Mouse (Mus musculus): ENCODE data around the gene Dlg2. TPM values are rescaled to one million over a fixed set of nuclear protein-coding genes. Genes with fewer than 3 reads are reported as not detected.

The Dlg2 gene
- total and polyA plus RNA-seq, 3 experiments, result 0.72 to 1.9 (median 1.7) TPM

DNA sequence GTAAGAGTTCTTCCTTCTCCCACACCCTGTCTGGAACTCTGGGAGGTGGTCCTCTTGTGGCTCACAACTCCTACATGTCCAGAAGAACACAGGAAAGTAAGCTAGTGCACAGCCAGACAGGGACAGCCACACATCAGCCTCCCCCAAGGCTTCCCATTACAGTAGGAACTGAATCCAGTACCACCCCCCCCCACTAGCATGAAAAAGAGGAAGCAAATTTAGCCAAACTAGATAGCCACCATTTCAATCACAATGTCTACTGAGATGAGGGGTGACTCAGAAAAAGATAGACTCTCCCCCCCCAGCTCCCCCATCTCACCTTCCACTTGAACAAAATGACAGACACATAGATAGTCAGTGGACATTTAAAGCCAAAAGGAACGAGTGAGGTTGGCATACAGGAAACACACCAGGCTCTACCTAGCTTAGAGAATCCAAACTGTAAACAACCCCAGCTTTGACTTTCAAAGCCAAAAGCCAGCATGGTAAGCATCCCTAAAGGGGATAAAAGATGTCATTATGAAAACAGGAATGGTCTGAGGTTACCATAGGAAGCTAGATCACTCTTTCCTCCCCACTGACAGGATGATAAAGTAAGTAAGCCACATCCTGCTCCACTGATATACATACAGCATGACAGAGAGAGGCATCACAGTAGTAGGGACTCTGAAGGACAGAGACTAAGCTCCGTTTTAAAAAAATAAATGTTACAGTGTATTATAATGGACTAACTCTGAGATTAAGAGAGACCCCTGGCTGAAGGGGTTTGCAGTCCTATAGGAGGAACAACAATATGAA, 1986.8 kb downstream of the Dlg2 start:
- no peak for DNase-seq
- H3K4me3 ChIP-seq, result no peak overlapping the region
- no peak overlapping the region for H3K9ac ChIP-seq (ENCODE audit: low read depth, low read length)
- no peak overlapping the region for H3K27ac ChIP-seq
- H3K36me3 ChIP-seq (ENCODE audit: control insufficient read depth, insufficient read depth, low read length), result no peaks in the 10 kb centered on the region
- no peaks in the 10 kb centered on the region for H3K4me1 ChIP-seq (ENCODE audit: control insufficient read depth, insufficient read depth, low read length)
- intact Hi-C loops (cut with DNase I), result no loop called here
- WGBS, result 26% methylated on average over 2 of the region's 2 CpGs
- H3K27me3 ChIP-seq (ENCODE audit: control insufficient read depth, insufficient read depth, low read length), result no peaks in the 10 kb centered on the region
- H3K79me2 ChIP-seq (replicated peaks; ENCODE audit: control insufficient read depth, insufficient read depth, low read length), result no peaks in the 10 kb centered on the region
- TF ChIP-seq CTCF (IDR thresholded peaks at IDR 0.05), result no peak

DNA sequence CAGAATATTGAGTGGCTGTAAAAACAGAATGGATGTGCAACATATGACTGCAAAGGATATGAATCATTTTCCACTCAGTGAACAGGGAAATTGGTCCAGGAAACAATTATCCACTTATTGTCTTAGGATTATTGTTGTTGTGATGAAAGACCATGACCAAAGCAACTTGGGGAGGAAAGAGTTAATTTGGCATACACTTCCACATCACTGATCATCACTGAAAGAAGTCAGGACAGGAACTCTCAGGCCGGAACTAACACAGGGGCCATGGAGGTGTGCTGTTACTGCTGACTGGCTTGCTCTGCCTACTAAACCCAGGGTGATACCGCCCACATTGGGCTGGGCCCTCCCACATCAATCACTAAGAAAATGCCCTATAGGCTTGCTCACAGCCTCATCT, 1987.8 kb downstream of the Dlg2 start:
- Histone ChIP-seq H3K27me3 (ENCODE audit: control insufficient read depth, insufficient read depth, low read length) (no peaks in the 10 kb centered on the region), H3K4me1 (ENCODE audit: control insufficient read depth, insufficient read depth, low read length) (no peaks in the 10 kb centered on the region), H3K36me3 (ENCODE audit: control insufficient read depth, insufficient read depth, low read length) (no peaks in the 10 kb centered on the region), H3K4me3 (no peak overlapping the region), H3K79me2 (replicated peaks; ENCODE audit: control insufficient read depth, insufficient read depth, low read length) (no peaks in the 10 kb centered on the region), H3K27ac (no peak overlapping the region), H3K9ac (ENCODE audit: low read depth, low read length) (no peak overlapping the region)
- TF ChIP-seq POLR2A (IDR thresholded peaks at IDR 0.05; ENCODE audit: insufficient read depth, low read depth, low read length) (no peak), EP300 (IDR thresholded peaks at IDR 0.05; ENCODE audit: insufficient read depth, low read depth, low read length) (no peak), CTCF (IDR thresholded peaks at IDR 0.05) (no peak)
- intact Hi-C loops (cut with DNase I), result no loop called here
- 72% methylated on average over 2 of the region's 2 CpGs for WGBS
- DNase-seq, result no peak

DNA sequence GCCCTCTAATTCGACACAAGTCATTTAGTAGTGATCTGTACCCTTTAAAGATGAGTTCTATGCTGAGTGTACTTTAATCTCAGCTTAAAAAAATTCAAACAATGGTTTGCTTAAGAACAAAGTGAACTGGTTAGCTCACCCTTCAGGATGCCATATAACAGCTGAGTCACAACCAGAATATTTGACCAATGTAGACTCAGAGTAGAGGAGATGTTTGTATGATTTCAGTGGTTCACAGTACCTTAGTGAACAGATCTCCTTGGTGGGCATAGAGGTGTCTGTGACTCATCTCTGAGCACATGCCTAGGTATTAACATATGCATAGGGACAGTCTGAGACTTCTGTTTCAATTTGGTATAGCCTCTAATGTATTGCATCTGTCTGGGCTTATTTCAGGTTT, 2002.7 kb downstream of the Dlg2 start:
- DNase-seq, result no peak
- Histone ChIP-seq H3K9ac (ENCODE audit: low read depth, low read length) (no peak overlapping the region), H3K4me1 (ENCODE audit: control insufficient read depth, insufficient read depth, low read length) (no peaks in the 10 kb centered on the region), H3K36me3 (ENCODE audit: control insufficient read depth, insufficient read depth, low read length) (no peaks in the 10 kb centered on the region), H3K27ac (no peak overlapping the region), H3K27me3 (ENCODE audit: control insufficient read depth, insufficient read depth, low read length) (no peaks in the 10 kb centered on the region), H3K79me2 (replicated peaks; ENCODE audit: control insufficient read depth, insufficient read depth, low read length) (no peaks in the 10 kb centered on the region), H3K4me3 (no peak overlapping the region)
- intact Hi-C loops (cut with DNase I), result no loop called here
- 53% methylated on average over 1 of the region's 1 CpGs for WGBS
- TF ChIP-seq CTCF (IDR thresholded peaks at IDR 0.05) (no peak), EP300 (IDR thresholded peaks at IDR 0.05; ENCODE audit: insufficient read depth, low read depth, low read length) (no peak), POLR2A (IDR thresholded peaks at IDR 0.05; ENCODE audit: insufficient read depth, low read depth, low read length) (no peak)

DNA sequence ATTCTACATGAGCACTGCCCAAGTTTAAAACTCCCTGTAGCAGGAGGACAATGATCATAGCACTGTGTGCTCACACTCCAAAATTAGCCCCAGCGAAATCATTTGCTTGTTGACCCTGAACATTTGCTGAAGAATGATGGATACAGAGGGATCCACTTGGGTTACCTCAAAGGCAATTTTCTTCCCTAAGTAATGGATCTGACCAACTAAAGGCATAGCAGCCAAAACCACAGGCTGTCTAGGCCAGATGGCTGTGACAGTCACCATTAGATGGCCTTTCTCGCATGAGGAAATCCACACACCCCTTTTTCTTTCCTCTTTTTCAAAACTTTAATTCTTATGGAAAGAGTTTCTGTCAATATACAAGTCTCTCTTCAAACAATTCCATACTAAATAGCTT, 2003.3 kb downstream of the Dlg2 start:
- no peaks in the 10 kb centered on the region for H3K79me2 ChIP-seq (replicated peaks; ENCODE audit: control insufficient read depth, insufficient read depth, low read length)
- intact Hi-C loops (cut with DNase I), result no loop called here
- no peaks in the 10 kb centered on the region for H3K36me3 ChIP-seq (ENCODE audit: control insufficient read depth, insufficient read depth, low read length)
- WGBS, result 81% methylated on average over 2 of the region's 2 CpGs
- no peaks in the 10 kb centered on the region for H3K4me1 ChIP-seq (ENCODE audit: control insufficient read depth, insufficient read depth, low read length)
- H3K27me3 ChIP-seq (ENCODE audit: control insufficient read depth, insufficient read depth, low read length), result no peaks in the 10 kb centered on the region
- no peak for DNase-seq
- no peak overlapping the region for H3K27ac ChIP-seq
- no peak overlapping the region for H3K4me3 ChIP-seq
- no peak for TF ChIP-seq EP300 (IDR thresholded peaks at IDR 0.05; ENCODE audit: insufficient read depth, low read depth, low read length)
- no peak for TF ChIP-seq CTCF (IDR thresholded peaks at IDR 0.05)
- TF ChIP-seq POLR2A (IDR thresholded peaks at IDR 0.05; ENCODE audit: insufficient read depth, low read depth, low read length), result no peak
- H3K9ac ChIP-seq (ENCODE audit: low read depth, low read length), result no peak overlapping the region

DNA sequence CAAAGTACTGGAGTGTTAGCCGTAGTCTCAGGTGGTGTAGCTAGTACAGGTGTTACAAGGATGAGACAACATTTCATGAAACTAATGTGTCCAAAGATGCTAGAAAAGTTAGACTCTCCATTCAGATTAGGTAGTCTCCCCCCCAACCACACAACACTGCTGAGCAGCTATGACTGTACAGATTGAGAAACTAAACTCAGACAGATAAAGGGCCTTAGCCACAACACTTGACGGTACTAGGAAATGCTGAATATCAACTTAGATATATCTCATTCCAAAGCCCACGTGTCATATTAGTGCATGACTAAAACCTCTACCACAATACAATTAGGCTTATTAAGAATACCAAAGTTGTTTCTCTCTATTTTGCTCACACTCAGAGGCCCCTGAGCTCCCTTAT, 2006.9 kb downstream of the Dlg2 start:
- intact Hi-C loops (cut with DNase I), result no loop called here
- 62% methylated on average over 3 of the region's 3 CpGs for WGBS
- Histone ChIP-seq H3K36me3 (ENCODE audit: control insufficient read depth, insufficient read depth, low read length) (no peaks in the 10 kb centered on the region), H3K4me1 (ENCODE audit: control insufficient read depth, insufficient read depth, low read length) (no peaks in the 10 kb centered on the region), H3K4me3 (no peak overlapping the region), H3K27me3 (ENCODE audit: control insufficient read depth, insufficient read depth, low read length) (no peaks in the 10 kb centered on the region), H3K27ac (no peak overlapping the region), H3K9ac (ENCODE audit: low read depth, low read length) (no peak overlapping the region), H3K79me2 (replicated peaks; ENCODE audit: control insufficient read depth, insufficient read depth, low read length) (no peaks in the 10 kb centered on the region)
- no peak for DNase-seq
- TF ChIP-seq CTCF (IDR thresholded peaks at IDR 0.05), result no peak
- TF ChIP-seq EP300 (IDR thresholded peaks at IDR 0.05; ENCODE audit: insufficient read depth, low read depth, low read length), result no peak
- TF ChIP-seq POLR2A (IDR thresholded peaks at IDR 0.05; ENCODE audit: insufficient read depth, low read depth, low read length), result no peak

DNA sequence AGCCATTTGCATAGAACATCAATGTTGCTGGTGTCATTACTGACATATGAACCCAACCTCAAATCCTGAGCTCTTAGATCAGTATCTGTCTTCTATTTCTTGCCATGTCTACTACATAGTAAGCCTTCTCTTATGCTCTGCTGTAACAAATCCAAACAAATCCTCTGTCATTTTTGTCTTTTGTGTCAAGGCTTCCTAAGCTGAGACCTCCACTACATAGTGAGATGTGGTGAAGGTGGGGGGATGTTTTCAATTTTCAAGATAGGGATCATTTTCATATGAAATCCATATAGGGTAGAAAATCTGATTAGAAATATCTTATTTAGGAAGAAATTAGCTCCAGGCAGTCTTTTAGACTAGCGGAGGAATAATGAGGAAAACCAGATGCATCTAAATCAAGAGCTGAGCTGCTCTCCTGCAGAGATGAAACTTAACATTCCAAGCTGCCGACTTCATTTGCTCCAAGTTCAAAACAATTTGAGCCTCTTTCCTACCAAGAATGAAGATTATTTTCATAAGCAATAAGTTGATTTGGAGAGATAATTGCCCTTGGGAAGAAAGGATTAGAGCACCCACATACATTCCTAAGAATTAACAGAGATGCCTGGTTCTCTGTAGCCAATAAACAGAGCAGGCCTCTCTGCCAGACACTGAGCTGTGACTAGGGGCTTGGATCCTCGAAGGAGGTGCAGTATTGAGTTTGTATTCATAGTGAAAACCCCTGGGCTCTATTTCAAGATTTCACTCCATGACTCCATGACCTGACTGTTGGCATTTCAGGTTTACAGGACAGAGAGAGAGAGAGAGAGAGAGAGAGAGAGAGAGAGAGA, 2009.6 kb downstream of the Dlg2 start:
- 35% methylated on average over 3 of the region's 3 CpGs for WGBS
- Histone ChIP-seq H3K4me1 (ENCODE audit: control insufficient read depth, insufficient read depth, low read length) (no peaks in the 10 kb centered on the region), H3K27ac (no peak overlapping the region), H3K9ac (ENCODE audit: low read depth, low read length) (no peak overlapping the region), H3K79me2 (replicated peaks; ENCODE audit: control insufficient read depth, insufficient read depth, low read length) (no peaks in the 10 kb centered on the region), H3K4me3 (no peak overlapping the region), H3K36me3 (ENCODE audit: control insufficient read depth, insufficient read depth, low read length) (no peaks in the 10 kb centered on the region), H3K27me3 (ENCODE audit: control insufficient read depth, insufficient read depth, low read length) (no peaks in the 10 kb centered on the region)
- intact Hi-C loops (cut with DNase I), result no loop called here
- no peak for TF ChIP-seq EP300 (IDR thresholded peaks at IDR 0.05; ENCODE audit: insufficient read depth, low read depth, low read length)
- TF ChIP-seq POLR2A (IDR thresholded peaks at IDR 0.05; ENCODE audit: insufficient read depth, low read depth, low read length), result no peak
- TF ChIP-seq CTCF (IDR thresholded peaks at IDR 0.05), result no peak
- no peak for DNase-seq
